ENCODE assay signal across 19 mouse cellular contexts in genomic region chr8:113341306-113341705, GRCm38 (mm10).
A peak's percentile ranks its signal among the peaks of the same experiment; 100 is the strongest.
DNase-seq lines count a peak whose midpoint lies in the region.
"Had no signal": no experiment of that assay in that cellular context is flagged by ENCODE, and none has a peak within 500 bp of the region (broad histone marks: within the 10 kb centered on the region; RNA-seq: fewer than 3 reads in every experiment).

No protein-coding gene starts in this region.

- peak; percentile 11 to 52 for DNase-seq in adrenal gland, adult (ENCODE audit: inconsistent age in 2 of 2, low spot score in 1 of 2)
- DNase-seq in adrenal gland, adult 18-20 months (ENCODE audit: low spot score in 2 of 2), result no peak
- DNase-seq in kidney, adult 9 months, result peak; percentile 1
- no peak for DNase-seq in kidney, postnatal 25 days
- DNase-seq in embryo, embryonic 10.5 days (ENCODE audit: low spot score), result peak; percentile 52
- DNase-seq in yolk sac, embryonic 10.5 days (ENCODE audit: low spot score), result peak; percentile 2
- no peak for DNase-seq in spleen, adult 12 weeks (ENCODE audit: low spot score)
- no peak for DNase-seq in layer of hippocampus, postnatal 25 days (ENCODE audit: extremely low spot score in 1 of 2, low spot score in 1 of 2)
- DNase-seq: cerebellum, adult 18-20 months; cerebellum, postnatal 10 days; gastrocnemius, postnatal 36 days; heart, adult 18-20 months; heart, postnatal 4 days; layer of hippocampus, adult 9-11 months; lung, embryonic 14.5 days; lung, postnatal 14 days; right cerebral cortex, adult 18-20 months; thymus, adult 18-20 months; thymus, postnatal 4 days had no signal

Comparison
In these comparisons a context has a peak if more than half of its experiments do, and no peak if none do; other contexts are left out.
1. DNase-seq: peak in adrenal gland, adult (2 of 2), kidney, adult 9 months (single experiment), embryo, embryonic 10.5 days (single experiment) and yolk sac, embryonic 10.5 days (single experiment); none in adrenal gland, adult 18-20 months (0 of 2), kidney, postnatal 25 days (0 of 2), spleen, adult 12 weeks (single experiment) and layer of hippocampus, postnatal 25 days (0 of 2).